Mouse (Mus musculus) effector memory CD4-positive, alpha-beta T cell, adult 5 months (primary cell): Measurements from ENCODE around the gene Gm45194. TPM values are rescaled to one million over a fixed set of nuclear protein-coding genes. Genes with fewer than 3 reads are reported as not detected.

Experiments
- polyA plus RNA-seq: library from polyadenylated mRNA; unstranded; fragments of 100-300 nt; shearing (Covaris generic); gene quantifications from one replicate; pipeline ENCODE4 v1.2.1, GENCODE M21; 2017

Gene Gm45194
- not detected for polyA plus RNA-seq

GRCm38 (mm10) chrX:111891089-111891488 lies at the start of gene Gm45194:
TSS of gene Gm45194 (plus strand) at chrX:111891389.

GRCm38 (mm10) chrX:112010707-112011106 lies 119.5 kb downstream of the Gm45194 start, which contains the start of gene Tex16:
TSS of gene Tex16 (plus strand) at chrX:112011007.

GRCm38 (mm10) chrX:112238749-112239148 lies 347.6 kb downstream of the Gm45194 start, which contains the start of gene 4933403O08Rik:
TSS of gene 4933403O08Rik (plus strand) at chrX:112239049.

Other genes with a start within 250 kb of the Gm45194 start
- not detected for gene Hdx, start 194.3 kb upstream of the Gm45194 start, polyA plus RNA-seq
- gene Tex16, start 119.6 kb downstream of the Gm45194 start, polyA plus RNA-seq = not detected